Mouse (Mus musculus) cerebellum, postnatal 10 days (tissue): ENCODE results near the gene Epb41l5.
A peak's percentile ranks its signal among the peaks of the same experiment; 100 is the strongest.

Experiments used
- DNase-seq, 2 experiments: peaks; one replicate each; pipeline ENCODE4 v3.0.0; 2021; ENCODE audit warnings: mixed read lengths in 2 of 2

Epb41l5 gene

DNA sequence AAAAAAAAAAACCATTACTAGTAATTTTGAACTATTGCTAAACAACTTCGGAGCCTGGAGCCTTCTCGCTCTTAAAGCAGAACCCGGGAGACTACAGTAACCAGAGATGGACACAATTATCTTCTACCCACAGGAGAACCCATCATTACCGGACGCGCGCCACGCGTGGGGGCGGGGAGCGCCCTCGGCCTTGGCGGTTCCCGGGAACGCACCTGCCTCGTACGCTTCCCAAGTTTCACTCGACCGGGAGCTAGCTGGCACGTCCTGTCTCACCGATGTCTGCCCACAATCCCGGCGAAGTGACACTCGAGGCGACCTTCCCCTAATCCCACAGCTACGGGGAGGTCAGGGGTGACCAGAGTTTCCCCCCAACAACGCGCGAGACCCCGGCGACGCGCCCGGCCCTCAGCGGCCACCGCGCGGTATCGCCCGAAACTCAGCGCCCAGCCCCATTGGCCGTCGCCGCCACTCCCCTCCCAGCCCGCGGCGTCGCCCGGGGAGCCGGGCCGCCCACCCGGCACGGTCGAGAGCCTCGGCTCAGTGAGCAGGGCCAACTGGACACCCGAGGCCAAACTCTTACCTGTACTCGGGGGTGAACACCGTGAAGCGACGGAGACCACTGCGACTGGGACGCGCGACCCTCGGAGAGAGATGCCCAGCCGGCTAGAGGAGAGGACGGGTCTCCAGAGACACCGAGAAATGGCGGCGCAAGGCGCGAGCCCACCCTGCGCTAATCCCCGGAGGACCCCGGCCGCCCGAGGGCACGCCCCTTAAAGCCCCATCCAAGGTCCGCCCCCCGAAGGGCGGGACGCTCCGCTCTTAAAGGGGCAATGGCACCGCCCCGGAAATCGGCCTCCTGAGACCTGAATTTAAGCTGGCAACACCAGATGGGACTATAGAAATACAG lies at the start of gene Epb41l5:
Gene Epb41l5 (minus strand): TSS at position 796 of the 907 bp plus-strand sequence.
- peak; percentile 91 to 94 for DNase-seq

DNA sequence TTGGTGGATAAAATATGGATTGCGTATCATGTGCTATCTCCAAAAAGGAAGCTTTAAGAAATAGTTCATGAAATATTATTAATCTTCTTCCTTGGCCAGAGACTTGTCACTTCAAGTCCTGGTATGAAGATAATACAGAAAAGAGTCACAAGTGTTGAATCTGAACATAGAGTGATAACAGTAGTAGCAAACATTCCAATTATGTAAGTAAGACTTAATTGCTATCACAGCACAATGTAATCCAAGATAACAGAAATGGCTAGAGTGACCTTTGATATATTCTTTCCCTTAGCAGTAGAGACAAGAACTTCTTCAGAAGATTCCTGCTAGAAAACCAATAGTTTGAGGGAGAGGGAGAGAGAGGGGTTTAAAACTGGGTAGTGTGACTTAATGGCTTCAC lies 48.1 kb upstream of the Epb41l5 start:
- DNase-seq: no peak

DNA sequence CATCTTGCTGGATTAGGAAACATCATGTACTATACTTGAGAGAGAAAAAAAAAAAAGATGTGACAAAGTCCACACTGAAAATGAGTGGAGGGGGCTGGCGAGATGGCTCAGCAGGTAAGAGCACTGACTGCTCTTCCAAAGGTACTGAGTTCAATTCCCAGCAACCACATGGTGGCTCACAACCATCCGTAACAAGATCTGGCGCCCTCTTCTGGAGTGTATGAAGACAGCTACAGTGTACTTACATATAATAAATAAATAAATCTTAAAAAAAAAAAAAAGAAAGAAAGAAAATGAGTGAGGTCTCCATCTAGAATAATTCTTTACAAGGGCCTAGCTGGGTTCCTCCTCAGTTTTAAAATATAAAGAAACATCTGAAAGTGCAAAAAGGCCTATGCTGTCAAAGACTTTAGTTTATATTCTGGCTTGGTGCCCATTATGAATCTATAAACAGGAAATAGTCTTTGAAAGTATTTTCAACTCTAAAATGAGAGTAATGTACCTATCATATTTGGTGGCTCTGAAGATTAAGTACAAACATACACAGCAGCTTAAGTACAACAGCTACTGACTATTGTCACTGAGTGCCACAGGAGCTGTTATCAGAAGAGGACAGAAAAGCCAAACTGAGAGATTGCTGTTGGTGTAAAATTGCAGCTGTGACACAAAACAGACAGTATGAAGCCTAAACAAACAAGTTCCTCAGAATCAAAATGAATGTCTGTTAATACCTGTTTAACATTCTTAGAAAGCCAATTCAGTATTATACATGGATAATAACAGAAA lies 37.2 kb upstream of the Epb41l5 start:
- no peak for DNase-seq

DNA sequence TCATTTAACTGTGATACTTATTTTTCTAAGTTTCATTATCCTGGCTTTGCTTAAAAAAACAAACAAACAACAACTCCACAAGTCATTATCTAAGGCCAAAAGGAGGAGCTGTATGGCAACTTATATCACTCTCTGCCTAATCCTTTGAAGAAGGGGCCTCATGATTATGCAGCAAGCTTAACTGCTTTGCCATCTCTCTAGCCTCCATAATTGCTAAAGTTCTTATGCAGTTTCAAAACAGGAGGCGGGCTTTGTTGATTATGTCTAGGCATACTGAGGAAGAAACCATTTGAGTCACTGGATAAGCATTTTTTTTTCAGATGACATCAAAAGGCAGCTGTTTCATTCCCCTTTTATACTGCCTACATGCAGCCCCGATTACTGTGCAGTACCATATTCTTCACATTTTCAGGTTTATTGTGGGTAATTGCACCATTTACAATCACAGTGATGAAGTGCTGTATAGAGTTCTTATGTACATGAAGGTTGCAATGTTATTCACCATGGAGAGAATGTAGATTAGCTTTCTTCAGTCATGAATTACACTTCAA lies 32.9 kb upstream of the Epb41l5 start:
- DNase-seq: no peak

DNA sequence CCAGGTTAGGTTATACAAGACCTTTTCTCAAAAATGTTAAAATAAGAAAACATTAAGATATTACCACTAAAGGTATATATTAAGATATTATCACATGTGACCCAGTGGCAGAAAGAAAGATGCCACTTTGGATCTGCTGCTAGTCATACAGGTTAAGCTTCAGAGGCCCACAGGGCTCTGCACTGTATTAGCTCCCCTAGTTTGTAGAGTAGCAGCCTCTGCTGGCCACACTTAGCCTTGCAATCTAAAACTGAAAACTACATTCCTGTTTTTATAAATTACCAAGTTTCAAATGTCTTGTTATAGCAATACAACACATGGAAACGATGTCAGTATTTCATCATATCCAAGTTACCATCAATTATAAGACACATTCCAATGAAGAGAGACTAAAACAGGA lies 26.2 kb upstream of the Epb41l5 start:
- DNase-seq: peak; percentile 44 to 55

DNA sequence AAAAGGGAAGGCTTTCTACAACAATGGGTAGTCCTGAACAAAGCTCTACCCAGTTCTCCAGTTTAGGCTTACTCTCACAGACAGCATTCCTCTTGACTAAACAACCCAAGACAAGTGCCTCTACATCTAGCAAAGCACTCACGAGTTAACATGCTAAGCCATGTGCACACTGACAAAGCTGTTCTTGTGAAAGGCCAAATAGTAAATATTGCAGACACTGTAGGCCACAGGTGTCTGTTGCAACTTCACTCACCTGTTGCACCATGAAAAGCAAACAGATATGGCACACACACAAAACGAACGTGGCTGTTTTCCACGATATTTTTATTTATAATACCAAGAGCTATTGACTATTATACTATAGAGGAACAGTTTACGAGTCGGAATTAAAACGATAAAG lies 18.1 kb upstream of the Epb41l5 start:
- DNase-seq: no peak

DNA sequence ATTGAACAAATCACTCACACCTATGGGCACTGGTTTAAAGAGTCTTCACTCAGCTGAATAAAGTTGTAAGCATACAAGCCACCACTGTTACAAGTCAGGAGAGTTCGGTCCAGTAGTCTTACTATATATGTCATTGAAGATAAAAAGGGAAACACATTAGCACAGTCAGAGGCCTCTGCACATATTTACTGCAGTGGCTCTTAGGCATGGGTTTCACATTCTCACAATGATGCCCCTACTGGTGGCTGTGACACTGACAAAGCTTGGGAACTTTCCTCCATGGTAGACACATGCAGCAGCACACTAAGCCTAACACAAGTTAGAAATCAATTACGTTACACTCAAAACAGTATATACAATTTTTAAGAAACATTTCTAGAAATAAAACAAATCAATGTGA lies 5.5 kb upstream of the Epb41l5 start:
- DNase-seq: peak in 1 of 2 experiments; percentile 15

DNA sequence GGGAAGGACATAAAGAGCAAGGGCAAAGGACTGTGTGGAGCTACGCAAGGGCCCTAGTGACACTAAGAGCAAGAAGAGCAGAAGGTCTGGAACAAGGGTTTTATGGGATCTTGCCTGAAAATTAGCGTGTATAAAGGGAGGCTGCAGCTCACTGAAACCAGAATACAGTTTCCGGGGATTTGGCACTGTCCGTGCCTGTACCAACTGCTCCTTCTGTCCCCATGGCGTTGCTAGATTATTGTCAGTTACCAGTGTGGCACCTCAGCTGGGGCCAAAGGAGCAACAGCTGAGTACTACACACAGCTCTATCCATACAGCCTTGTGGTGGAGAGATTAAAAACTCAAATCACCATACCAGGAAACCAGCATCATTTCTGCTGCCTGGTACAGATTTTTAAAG lies 1.6 kb upstream of the Epb41l5 start:
- peak; percentile 51 to 52 for DNase-seq

DNA sequence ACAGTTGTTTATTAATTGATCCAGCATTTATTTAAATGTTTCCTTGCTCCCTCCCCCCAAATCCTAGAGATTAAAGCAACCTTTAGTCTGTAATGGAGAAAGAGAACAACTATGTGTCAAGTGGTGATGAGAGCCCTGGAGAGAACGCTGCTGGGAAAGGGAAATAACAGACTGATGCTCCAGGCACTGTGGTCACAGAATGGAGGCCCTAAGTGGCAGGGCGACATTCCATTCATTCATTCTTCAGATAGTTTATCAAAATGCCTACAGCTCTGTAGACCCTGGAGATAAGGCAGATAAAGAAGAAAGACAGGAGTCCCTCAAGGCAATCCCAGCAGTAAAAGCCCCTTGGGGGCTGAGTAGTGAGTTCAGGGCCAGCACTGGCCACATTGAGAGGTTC lies 827 bp upstream of the Epb41l5 start:
- no peak for DNase-seq

DNA sequence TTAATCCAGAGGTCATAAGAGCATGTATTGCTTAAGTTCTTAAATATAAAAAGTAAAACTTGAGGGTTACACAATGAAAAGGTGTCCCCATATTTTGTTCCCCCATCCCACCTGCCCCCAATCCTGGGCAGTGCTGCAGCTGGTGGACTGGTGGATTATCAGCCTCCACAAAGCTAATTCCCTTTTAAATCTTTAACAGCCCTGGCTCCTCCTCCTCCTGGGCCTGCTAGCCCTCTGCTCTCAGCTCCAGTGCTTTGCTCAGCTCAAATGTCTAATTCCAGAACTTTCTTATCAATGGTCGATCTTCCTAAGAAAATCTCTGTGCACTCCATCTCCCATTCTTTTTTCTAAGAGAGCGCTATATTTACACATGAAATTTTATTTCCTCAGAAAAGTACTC lies 2.4 kb downstream of the Epb41l5 start:
- no peak for DNase-seq

DNA sequence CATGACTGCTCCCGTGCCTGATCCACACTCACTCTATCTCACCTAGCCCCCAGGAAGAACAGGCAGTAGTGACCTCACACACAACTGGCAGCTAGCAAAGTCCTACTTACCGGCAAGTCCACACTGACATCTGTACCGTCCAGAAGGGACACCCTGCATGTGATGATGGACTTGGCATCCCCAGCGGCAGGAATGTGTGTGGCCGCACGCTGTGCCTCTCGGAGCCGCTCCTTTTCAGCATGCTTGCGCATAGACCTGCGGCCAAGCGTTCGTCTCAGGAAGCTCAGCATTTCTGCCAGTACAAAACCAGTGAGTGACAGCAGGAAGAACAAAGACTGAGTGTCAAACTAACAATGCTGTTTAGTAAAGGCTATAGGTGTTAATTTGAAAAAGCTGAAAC lies 6.4 kb downstream of the Epb41l5 start:
- DNase-seq: peak; percentile 45 to 54

DNA sequence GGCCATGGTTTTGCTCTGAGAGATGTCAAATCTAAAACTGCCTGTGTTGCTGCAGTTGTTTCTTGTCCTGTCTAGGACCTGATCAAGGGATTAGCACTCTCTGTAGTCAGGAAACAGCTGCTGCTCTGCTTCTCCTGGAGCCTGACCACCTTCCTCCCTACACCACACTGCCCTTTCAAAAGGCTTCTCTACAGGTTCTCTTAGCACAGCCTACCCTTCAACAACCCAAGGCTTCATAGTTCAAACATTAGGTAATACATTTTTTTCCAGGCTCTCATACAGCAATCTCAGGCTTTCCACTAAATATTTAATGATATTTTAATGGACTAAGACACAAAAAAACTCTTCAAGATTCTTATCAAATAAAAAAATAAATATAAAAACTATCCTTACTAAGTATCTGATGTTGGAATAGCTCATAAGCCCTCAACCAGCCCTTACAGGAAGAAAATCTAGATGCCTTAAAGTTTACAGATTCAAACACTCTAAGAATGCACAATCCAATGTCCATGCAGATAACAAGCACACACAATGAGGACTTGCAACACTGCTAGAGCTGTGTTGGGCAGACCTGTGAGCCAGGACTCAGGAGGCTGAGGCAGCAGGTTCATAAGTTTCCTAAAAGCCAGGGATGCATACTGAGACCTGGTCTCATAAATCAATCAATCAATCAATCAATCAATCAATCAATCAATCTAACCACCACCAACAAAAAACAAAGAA lies 7.5 kb downstream of the Epb41l5 start:
- DNase-seq: no peak

DNA sequence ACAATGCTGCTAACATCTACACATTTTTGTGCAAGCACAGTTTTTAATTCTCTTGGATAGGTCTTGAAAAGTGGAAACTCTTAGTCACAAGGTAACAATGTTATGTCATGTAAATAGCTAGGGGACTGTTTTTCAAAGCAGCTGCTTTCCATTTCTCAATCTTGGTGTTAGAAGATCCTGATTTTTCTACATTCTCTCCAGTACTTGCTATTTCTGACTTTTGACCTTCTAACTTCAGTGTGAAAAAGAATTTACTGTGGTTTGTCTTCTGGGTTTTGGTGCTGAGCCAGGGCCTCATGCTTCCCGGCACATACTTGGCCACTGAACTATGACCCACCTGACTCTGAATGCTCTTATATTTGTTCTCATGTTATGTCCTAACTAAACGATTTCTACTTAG lies 8.8 kb downstream of the Epb41l5 start:
- DNase-seq: no peak

DNA sequence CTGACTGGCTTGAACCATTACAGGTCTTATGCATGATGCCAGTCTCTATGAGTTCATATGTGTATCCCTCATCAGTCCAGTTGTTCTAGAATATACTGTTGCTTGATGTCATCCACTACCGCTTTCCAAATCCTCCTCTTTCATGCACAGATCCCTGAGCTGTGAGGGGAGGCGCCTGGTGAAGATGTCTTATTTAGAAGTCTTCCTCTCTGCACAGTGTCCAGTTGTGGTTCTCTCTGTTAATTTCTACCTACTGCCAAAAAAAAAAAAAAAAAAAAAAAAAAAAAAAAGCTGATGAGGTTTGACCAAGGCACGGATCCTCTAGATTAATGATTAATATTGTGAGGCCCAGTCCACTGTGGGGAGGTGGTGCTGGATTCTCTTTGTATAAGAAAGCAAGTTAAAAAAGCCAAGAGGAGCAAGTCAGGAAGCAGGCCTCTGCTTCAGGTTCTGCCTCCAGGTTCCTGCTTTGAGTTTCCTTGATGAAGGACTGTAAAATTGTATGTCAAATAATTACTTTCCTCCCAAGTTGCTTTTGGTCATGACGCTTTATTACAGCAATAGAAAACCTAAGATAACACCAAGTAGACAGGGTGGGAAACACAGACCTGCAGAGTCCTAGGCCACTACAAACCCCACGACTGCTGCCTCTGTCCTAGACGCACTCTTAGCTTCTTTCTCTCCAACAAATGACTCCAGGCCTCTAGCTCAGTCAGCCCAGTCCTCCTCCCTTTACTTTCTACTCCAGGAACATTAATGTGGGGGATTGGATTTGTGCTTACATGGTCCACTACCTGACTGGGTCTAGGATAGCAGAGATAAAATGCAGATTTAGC lies 11.4 kb downstream of the Epb41l5 start:
- no peak for DNase-seq

DNA sequence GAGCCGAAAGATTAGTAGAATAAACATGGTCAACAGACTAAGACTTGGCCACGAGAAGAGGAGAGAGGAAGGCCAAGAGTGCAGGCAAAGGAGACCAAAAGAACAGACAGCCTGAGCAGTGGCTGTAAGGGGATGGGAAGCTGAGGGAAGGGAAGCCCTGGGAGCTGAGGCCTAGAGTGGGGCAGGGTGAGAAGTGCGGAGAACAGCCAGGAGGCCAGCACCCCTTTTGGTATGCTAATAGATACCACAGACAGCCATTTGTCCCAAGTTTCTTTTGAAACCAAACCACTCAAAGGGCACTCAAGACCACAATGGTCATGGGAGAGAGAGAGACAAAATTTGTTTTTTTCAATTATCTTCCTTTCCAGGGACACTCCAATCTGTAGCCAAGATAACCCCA lies 14.1 kb downstream of the Epb41l5 start:
- DNase-seq: no peak

DNA sequence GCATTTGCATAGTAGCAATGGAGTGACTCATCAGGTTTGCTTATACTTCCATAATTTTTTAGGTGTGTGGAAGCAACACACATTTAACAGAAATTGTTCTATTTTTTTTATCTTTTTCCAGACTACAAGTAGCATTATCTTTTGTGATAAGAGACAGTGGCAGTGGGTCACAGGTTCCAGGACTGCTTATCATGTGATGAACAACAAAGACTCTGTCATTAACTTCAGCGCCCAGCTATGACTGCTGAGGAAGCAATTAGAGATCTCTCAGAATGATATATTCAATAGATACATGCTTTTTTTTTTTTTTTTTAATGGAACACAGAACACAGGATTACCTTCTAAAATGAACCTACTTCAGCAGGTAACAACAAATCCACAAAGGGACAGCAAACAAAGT lies 18.4 kb downstream of the Epb41l5 start:
- DNase-seq: no peak

DNA sequence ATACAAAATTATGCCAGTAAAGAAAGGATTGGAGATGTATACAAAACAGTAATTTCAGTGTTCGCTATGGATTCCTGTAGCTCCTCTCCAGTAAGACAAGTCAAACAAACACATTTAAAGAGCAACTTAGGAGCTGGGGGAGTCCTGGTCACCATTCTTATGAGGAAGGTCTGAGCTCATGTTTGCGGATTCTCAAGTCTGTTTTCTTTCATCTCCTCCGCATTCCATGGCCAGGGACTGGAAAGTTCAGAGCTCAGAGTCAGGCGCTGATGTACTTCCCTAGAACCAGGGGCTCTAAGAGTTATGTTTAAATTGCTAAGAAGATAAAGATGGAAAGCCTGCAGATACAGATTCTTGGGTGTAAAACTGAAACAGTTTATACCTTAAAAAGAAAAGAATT lies 22.0 kb downstream of the Epb41l5 start:
- DNase-seq: no peak

DNA sequence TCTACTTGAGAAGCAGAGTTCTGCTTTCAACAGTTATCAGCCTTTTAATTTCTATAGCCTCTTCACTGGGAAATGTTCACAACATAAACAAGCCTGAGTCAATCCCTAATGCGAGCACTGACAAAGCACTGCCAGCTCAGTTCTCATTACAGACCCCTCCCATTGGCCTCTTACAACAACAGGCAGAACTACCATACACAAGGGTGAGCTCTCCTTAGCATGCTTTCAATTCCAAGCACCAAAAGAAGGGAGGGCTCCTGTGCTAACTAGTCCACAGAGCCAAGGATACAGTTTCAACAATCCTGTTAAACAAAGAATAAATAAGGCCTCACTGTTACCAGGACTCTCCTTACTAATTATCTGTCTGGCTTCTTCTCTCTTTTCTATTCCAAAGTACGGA lies 24.4 kb downstream of the Epb41l5 start:
- no peak for DNase-seq

DNA sequence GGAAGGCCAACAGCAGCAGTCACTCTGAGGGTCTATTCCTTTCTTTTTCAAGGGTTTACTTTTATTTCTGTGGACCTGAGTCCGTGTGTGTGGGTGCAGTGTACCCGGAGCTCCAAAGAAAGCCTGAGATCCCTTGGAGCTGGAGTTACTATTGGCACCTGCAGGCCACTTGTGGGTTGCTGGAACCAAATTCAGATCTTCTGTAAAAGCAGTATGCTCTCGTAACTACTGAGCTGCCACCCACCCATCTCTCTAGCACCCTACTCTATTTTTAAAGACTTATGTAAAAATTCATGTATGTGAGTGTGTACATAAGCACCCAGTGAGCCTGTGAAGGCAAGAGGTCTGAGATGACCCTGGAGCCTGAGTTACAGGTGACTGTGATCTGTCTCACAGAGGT lies 43.4 kb downstream of the Epb41l5 start:
- DNase-seq: no peak

DNA sequence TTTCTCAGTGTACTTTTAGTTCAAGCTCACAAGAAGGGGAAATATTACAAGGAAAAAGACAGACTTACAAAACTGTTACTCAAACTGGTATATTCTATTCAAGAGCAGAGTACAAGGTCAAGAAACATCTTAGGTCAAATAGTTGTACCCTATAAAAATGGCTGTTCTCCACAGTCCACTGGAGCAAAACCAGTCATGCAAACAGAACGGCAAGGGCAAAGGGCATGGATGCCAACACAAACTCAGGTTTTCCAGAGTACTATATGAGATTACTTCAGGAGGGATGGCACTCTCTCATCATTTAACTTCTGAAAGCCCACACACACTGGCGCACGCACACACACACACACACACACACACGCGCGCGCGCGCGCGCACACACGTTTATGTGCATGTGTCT lies 46.4 kb downstream of the Epb41l5 start:
- DNase-seq: no peak

DNA sequence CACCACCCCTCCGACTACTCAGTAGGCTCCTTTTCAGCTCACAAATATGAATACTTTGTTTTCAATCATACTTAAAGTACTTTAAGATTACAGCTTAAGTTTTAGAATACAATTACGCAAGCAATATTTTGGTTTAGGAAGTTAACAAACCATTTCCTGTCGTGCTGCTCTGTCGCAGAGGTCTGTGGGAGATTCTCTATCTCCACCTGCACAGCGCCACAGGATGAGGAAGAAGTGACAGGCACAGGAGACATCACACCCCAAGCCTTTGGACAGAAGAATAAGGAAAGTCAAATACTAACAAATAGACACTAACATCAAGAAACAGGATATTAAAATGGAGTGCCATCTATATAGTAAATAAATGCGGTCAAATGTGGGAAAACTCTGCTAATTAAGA lies 49.9 kb downstream of the Epb41l5 start:
- DNase-seq: no peak

DNA sequence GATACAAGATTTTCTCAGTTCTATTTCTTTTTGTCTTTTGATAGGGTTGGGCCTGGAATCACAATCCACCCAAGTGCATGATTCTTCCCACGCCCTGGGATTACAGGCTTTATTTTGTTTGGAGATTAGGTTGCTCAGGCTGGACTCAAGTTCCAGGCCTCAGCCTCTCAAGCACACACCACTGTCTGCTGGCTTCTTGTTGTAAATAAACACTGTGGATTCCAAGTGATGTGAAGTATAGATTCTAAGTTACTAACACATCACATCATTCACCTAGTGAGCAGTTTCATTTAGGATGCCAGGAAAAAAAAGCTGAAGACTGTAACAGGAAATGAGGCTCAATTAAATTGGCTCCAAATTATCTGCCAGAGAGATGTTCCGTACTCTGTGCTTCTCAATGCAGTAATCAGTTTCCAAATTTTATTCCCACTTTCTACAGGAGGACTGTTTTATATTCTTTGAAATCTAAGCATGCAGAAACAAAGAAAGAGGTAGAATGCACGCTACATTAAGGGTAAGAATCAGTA lies 51.8 kb downstream of the Epb41l5 start:
- DNase-seq: no peak
